Mouse (Mus musculus) limb, embryonic 13.5 days (tissue): Measurements from ENCODE around the gene Asap2. TPM values are rescaled to one million over a fixed set of nuclear protein-coding genes. Genes with fewer than 3 reads are reported as not detected.

ENCODE experiments used
- ATAC-seq: fragments of 200-750 bp; cut with Nextera tagmentation; 2 replicates; pipeline ENCODE4 v1.8.0; 2017; ENCODE audit warnings: low read depth, moderate number of reproducible peaks, moderate TSS enrichment; ENCODE audit not compliant: low FRiP score
- H3K27ac ChIP-seq: fragments of 300-500 bp; sonication (generic); 2 replicates; pipeline ENCODE4 v1.5.1; 2015; ENCODE audit warnings: inconsistent platforms, mild to moderate bottlenecking, moderate library complexity
- H3K27me3 ChIP-seq: fragments of 300-500 bp; sonication (generic); 2 replicates; pipeline ENCODE4 v1.6.1; 2015; ENCODE audit warnings: mild to moderate bottlenecking, inconsistent platforms
- H3K36me3 ChIP-seq: fragments of 300-500 bp; sonication (generic); 2 replicates; pipeline ENCODE4 v1.6.1; 2015; ENCODE audit warnings: inconsistent platforms, mild to moderate bottlenecking, moderate library complexity
- H3K4me1 ChIP-seq: fragments of 300-500 bp; sonication (generic); 2 replicates; pipeline ENCODE4 v1.6.1; 2015; ENCODE audit warnings: inconsistent platforms
- H3K4me2 ChIP-seq: fragments of 300-500 bp; sonication (generic); replicated peaks from 2 replicates; pipeline ENCODE4 v1.6.1; 2015; ENCODE audit warnings: inconsistent platforms, mild to moderate bottlenecking, moderate library complexity
- H3K4me3 ChIP-seq: fragments of 300-500 bp; sonication (generic); 2 replicates; pipeline ENCODE4 v1.5.1; 2015; ENCODE audit warnings: moderate library complexity, mild to moderate bottlenecking, inconsistent platforms
- H3K9ac ChIP-seq: fragments of 300-500 bp; sonication (generic); 2 replicates; pipeline ENCODE4 v1.6.1; 2015; ENCODE audit warnings: mild to moderate bottlenecking, inconsistent platforms
- H3K9me3 ChIP-seq: fragments of 300-500 bp; sonication (generic); 2 replicates; pipeline ENCODE4 v1.6.1; 2016; ENCODE audit warnings: inconsistent platforms
- WGBS: fragments of 180-500 bp; shearing (Covaris S2); methylation state at CpG from one replicate; pipeline ENCODE4 v1.1.7; 2015; 5-methylcytosine and 5-hydroxymethylcytosine counted together
- polyA plus RNA-seq: library from polyadenylated mRNA; unstranded; fragments of >200 nt; fragmentation: Nextera tagmentation; extraction: Ambion mirVana; gene quantifications from 2 replicates; pipeline ENCODE4 v1.2.1, GENCODE M21; 2015

Gene Asap2
- polyA plus RNA-seq, 1 experiment from 2014 or later: 10.7 TPM

DNA sequence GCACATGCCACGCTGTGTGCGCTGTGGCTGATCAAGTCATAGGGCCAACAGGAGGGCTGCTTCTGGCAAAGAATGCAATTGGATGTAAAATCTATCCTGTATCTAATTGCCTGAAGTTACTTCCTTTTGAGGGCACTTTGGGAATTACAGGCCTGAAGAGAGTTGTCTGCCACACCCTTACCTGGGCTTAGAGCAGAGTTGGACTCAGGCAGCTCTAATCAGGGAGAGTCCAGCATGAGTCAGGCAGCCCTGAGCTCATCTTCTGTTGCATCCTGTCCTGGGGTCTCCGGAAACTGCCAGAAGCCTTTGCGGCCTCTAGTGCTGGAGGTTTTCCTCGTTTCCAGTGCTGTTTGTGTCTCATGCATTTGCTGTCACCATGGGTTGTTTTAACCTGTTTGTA, 186.1 kb downstream of the Asap2 start:
- Histone ChIP-seq H3K9ac (no peak overlapping the region), H3K4me3 (no peak overlapping the region)
- WGBS: 86% methylated on average over 5 of the region's 5 CpGs

DNA sequence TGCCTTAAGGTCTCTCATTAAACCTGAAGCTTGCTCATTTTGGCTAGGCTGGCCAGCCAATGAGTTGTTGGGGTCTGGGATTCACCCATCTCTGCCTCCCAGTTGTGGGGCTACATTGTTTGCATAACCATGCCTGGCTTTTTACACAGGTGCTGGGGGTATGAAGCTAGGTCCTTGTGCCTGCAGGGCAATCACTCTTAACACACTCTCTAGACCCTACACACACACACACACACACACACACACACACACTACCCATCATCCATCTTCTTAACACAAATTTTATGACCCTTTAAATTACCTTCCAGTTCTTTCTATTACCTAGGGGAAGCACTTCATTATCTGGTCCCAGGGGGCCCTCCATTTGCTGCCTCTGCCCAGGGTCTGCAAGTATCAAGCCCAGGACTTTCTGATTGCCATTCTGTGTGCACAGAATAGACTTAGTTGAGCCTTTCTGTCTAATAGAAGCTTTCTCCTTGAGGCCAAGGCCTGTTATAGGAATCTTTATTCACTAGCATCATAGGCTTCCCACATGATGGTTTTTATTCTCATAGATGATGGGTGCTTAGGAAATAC, 187.0 kb downstream of the Asap2 start:
- H3K27ac ChIP-seq: no peak overlapping the region
- no peak overlapping the region for H3K9ac ChIP-seq
- H3K27me3 ChIP-seq: no peaks in the 10 kb centered on the region
- H3K9me3 ChIP-seq: no peaks in the 10 kb centered on the region
- H3K4me1 ChIP-seq: no peaks in the 10 kb centered on the region
- ATAC-seq: no peak
- no peak overlapping the region for H3K4me3 ChIP-seq
- peaks cover 11% of the 10 kb centered on the region; the same call in 1 of the 2 replicates for H3K36me3 ChIP-seq
- H3K4me2 ChIP-seq: no peak overlapping the region

More for the DNA sequence above, 186.1 kb downstream of the Asap2 start:
- H3K27ac ChIP-seq: no peak overlapping the region
- no peaks in the 10 kb centered on the region for H3K4me1 ChIP-seq
- no peak overlapping the region for H3K4me2 ChIP-seq
- no peaks in the 10 kb centered on the region for H3K9me3 ChIP-seq
- H3K27me3 ChIP-seq: no peaks in the 10 kb centered on the region
- ATAC-seq: no peak
- peaks cover 16% of the 10 kb centered on the region for H3K36me3 ChIP-seq

DNA sequence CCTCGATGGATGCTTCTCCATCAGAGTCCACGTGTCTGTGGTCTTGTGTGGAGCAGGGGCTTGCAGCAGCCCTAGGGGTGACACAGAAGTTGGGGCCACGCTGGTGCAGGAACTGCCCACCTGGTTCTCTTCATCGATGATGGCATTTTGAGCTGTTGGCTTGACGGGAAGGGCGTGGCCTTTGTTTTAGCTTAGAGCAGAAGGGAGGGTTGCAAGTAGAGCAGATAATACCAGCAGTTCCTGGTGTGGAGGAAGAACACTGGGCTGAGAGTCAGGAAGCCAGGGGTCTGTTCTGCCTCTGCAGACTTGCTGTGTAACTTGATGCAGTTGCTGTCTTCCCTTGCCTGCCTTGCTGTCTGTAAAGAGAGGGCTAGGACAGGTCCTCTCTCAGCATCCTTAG, 189.8 kb downstream of the Asap2 start:
- H3K4me3 ChIP-seq: no peak overlapping the region
- H3K36me3 ChIP-seq: peaks cover 10% of the 10 kb centered on the region; the same call in 1 of the 2 replicates
- H3K4me1 ChIP-seq: no peaks in the 10 kb centered on the region; the same call in 1 of the 2 replicates
- no peak for ATAC-seq
- no peak overlapping the region for H3K4me2 ChIP-seq
- H3K9me3 ChIP-seq: no peaks in the 10 kb centered on the region
- WGBS: 84% methylated on average over 6 of the region's 6 CpGs
- no peak overlapping the region for H3K27ac ChIP-seq
- H3K9ac ChIP-seq: no peak overlapping the region
- H3K27me3 ChIP-seq: no peaks in the 10 kb centered on the region

GRCm38 (mm10) chr12:21182786-21183185, 192.5 kb downstream of the Asap2 start:
- Histone ChIP-seq H3K27ac (no peak overlapping the region), H3K36me3 (peaks cover 7% of the 10 kb centered on the region; the same call in 1 of the 2 replicates), H3K9me3 (no peaks in the 10 kb centered on the region), H3K4me1 (no peaks in the 10 kb centered on the region; the same call in 1 of the 2 replicates), H3K4me2 (no peak overlapping the region), H3K4me3 (no peak overlapping the region), H3K9ac (no peak overlapping the region), H3K27me3 (no peaks in the 10 kb centered on the region)
- 91% methylated on average over 4 of the region's 4 CpGs for WGBS
- ATAC-seq: no peak

DNA sequence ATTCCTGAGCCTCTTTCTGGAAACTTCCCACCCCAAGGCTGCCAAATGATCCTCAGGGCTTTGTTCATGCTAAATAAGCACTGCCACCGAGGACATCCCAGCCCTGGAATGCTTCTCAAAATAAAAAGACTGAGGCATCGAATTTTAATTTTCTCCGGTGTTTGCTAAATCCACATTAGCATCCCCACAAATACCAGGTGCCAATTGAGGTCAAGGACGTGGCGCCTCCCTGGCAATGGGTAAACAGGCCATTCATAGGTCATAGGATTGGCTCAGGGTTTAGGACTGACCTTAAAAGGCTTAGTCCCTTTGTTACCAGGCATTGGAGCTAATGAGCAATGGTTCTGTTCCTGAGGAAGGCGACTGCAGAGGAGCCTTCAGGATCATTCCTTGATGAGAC, 193.1 kb downstream of the Asap2 start:
- no peak overlapping the region for H3K27ac ChIP-seq

GRCm38 (mm10) chr12:21186145-21186544, 195.9 kb downstream of the Asap2 start:
- WGBS: 92% methylated on average over 1 of the region's 1 CpGs
- Histone ChIP-seq H3K9ac (no peak overlapping the region), H3K27me3 (no peaks in the 10 kb centered on the region), H3K4me3 (no peak overlapping the region), H3K4me1 (no peaks in the 10 kb centered on the region; the same call in 1 of the 2 replicates), H3K9me3 (no peaks in the 10 kb centered on the region), H3K27ac (no peak overlapping the region), H3K4me2 (no peak overlapping the region), H3K36me3 (peaks cover 20% of the 10 kb centered on the region; the same call in 1 of the 2 replicates)
- no peak for ATAC-seq

More for the DNA sequence above, 193.1 kb downstream of the Asap2 start:
- no peak for ATAC-seq
- no peak overlapping the region for H3K4me3 ChIP-seq
- 83% methylated on average over 6 of the region's 6 CpGs for WGBS
- H3K4me1 ChIP-seq: no peaks in the 10 kb centered on the region; the same call in 1 of the 2 replicates
- H3K36me3 ChIP-seq: peaks cover 8% of the 10 kb centered on the region; the same call in 1 of the 2 replicates
- no peak overlapping the region for H3K4me2 ChIP-seq
- H3K9ac ChIP-seq: no peak overlapping the region
- H3K27me3 ChIP-seq: no peaks in the 10 kb centered on the region
- H3K9me3 ChIP-seq: no peaks in the 10 kb centered on the region

GRCm38 (mm10) chr12:21188880-21189279, 198.6 kb downstream of the Asap2 start:
- 57% methylated on average over 4 of the region's 4 CpGs for WGBS
- Histone ChIP-seq H3K4me1 (no peaks in the 10 kb centered on the region; the same call in 1 of the 2 replicates), H3K27ac (no peak overlapping the region), H3K36me3 (peaks cover 23% of the 10 kb centered on the region; the same call in 1 of the 2 replicates), H3K9me3 (no peaks in the 10 kb centered on the region), H3K27me3 (no peaks in the 10 kb centered on the region), H3K9ac (no peak overlapping the region), H3K4me3 (no peak overlapping the region), H3K4me2 (no peak overlapping the region)
- no peak for ATAC-seq

- peaks cover 19% of the 10 kb centered on the region; the same call in 1 of the 2 replicates for H3K36me3 ChIP-seq
- ATAC-seq: no peak
- WGBS: 86% methylated on average over 2 of the region's 2 CpGs
Measured at GRCm38 (mm10) chr12:21191546-21191945, 201.3 kb downstream of the Asap2 start.

GRCm38 (mm10) chr12:21195497-21195896, 205.2 kb downstream of the Asap2 start:
- Histone ChIP-seq H3K9me3 (no peaks in the 10 kb centered on the region), H3K27ac (no peak overlapping the region), H3K4me1 (peaks cover 17% of the 10 kb centered on the region), H3K36me3 (peaks cover 16% of the 10 kb centered on the region), H3K4me2 (no peak overlapping the region), H3K9ac (no peak overlapping the region), H3K4me3 (no peak overlapping the region), H3K27me3 (no peaks in the 10 kb centered on the region)
- WGBS: 90% methylated on average over 2 of the region's 3 CpGs
- no peak for ATAC-seq

More at GRCm38 (mm10) chr12:21191546-21191945, 201.3 kb downstream of the Asap2 start:
- Histone ChIP-seq H3K9ac (no peak overlapping the region), H3K4me3 (no peak overlapping the region), H3K9me3 (no peaks in the 10 kb centered on the region), H3K4me2 (no peak overlapping the region), H3K27me3 (no peaks in the 10 kb centered on the region), H3K27ac (no peak overlapping the region), H3K4me1 (no peaks in the 10 kb centered on the region)

GRCm38 (mm10) chr12:21196420-21196819, 206.2 kb downstream of the Asap2 start:
- H3K36me3 ChIP-seq: peaks cover 13% of the 10 kb centered on the region
- no peak overlapping the region for H3K9ac ChIP-seq
- H3K4me2 ChIP-seq: no peak overlapping the region
- no peak for ATAC-seq
- 76% methylated on average over 4 of the region's 4 CpGs for WGBS
- peaks cover 20% of the 10 kb centered on the region for H3K4me1 ChIP-seq
- H3K4me3 ChIP-seq: no peak overlapping the region
- H3K27me3 ChIP-seq: no peaks in the 10 kb centered on the region
- H3K27ac ChIP-seq: no peak overlapping the region
- no peaks in the 10 kb centered on the region for H3K9me3 ChIP-seq

DNA sequence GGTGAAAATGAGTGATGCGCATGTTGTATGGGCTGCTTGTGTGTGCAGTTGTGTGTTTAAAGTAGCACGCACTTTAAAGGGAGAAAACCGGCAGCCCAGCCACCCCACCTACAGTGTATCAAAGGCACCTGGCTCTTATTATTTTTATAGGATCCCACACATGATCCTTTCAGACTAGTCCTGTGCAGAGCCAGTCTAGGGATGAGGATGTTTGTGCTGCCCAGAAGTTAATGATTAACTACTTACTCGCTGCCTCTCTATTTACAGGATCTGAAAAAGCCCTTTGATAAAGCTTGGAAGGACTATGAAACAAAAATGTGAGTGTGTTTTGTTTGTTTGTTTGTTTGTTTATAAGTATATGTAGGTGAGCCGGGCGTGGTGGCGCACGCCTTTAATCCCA, 210.4 kb downstream of the Asap2 start:
- Histone ChIP-seq H3K4me3 (no peak overlapping the region), H3K4me1 (peaks cover 41% of the 10 kb centered on the region), H3K9ac (no peak overlapping the region), H3K27ac (no peak overlapping the region), H3K27me3 (no peaks in the 10 kb centered on the region), H3K36me3 (peaks cover 28% of the 10 kb centered on the region), H3K4me2 (no peak overlapping the region), H3K9me3 (no peaks in the 10 kb centered on the region)
- 0 out of 2 replicates have a peak, but pooled peaks have one; percentile 39 for ATAC-seq
- 71% methylated on average over 8 of the region's 8 CpGs for WGBS

DNA sequence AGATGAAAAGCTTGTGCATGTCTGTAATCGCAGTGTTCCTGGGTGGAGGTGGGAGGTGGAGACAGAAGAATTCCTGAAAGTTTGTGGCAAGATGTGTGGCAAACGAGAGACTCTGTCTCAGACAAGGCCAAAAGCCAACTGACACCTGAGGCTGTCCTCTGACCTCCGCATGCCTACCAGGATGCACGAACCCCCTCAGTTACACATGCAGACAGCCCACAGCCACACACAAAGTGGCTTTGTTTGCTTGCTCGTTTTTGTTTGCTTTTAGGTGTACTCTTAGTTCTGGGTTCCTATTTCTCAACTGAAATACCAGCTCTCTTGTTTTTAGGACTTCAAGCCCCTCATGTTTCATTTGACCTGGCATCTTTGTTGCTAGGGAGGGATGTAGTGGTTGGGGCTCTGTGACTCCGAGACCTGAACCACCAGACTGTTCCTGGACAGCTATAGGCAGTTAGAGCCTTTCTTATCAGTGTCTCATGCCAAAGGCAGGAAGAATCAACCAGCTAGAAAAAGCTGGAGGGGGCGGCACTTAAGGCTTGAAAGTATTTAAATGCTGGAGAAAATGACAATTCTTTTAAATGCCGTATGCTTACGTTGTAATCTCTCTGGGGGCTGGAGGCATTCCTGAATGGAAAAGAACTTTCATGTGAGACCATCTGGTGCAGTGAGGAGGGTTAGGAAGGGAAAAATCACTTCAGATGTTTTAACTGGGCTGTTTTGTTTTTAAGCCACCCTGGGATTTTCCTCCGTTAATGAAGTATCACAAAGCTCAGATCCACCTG, 211.4 kb downstream of the Asap2 start:
- Histone ChIP-seq H3K9me3 (no peaks in the 10 kb centered on the region), H3K27ac (no peak overlapping the region), H3K36me3 (peaks cover 38% of the 10 kb centered on the region), H3K4me1 (peaks cover 41% of the 10 kb centered on the region), H3K27me3 (no peaks in the 10 kb centered on the region), H3K9ac (no peak overlapping the region), H3K4me3 (no peak overlapping the region), H3K4me2 (no peak overlapping the region)
- WGBS: 68% methylated on average over 10 of the region's 10 CpGs
- no peak for ATAC-seq
